Mouse (Mus musculus) megakaryocyte-erythroid progenitor cell, adult 5-6 weeks (primary cell): ENCODE data around the gene Ptgfrn. TPM values are rescaled to one million over a fixed set of nuclear protein-coding genes. Genes with fewer than 3 reads are reported as not detected.

Source experiments
- ATAC-seq: replicated peaks from 2 replicates; pipeline ENCODE4 v1.8.0; 2016; ENCODE audit warnings: mild to moderate bottlenecking, inconsistent platforms; ENCODE audit not compliant: severe bottlenecking, poor library complexity, low FRiP score, low TSS enrichment
- total RNA-seq, 2 experiments: library from RNA; stranded (forward) in 1 of 2; stranded (reverse) in 1 of 2; fragments of 200-1000, 215-1000 nt in 1 of 2; fragments of >200 nt in 1 of 2; fragmentation: Nextera tagmentation in 1 of 2; gene quantifications; 2 replicates each; pipeline ENCODE4 v1.2.3; 2014 to 2017

Gene Ptgfrn
- total RNA-seq, 2 experiments from 2014 or later = not detected

GRCm38 (mm10) chr3:101055216-101055615, 54.9 kb downstream of the Ptgfrn start:
- no peak for ATAC-seq

DNA sequence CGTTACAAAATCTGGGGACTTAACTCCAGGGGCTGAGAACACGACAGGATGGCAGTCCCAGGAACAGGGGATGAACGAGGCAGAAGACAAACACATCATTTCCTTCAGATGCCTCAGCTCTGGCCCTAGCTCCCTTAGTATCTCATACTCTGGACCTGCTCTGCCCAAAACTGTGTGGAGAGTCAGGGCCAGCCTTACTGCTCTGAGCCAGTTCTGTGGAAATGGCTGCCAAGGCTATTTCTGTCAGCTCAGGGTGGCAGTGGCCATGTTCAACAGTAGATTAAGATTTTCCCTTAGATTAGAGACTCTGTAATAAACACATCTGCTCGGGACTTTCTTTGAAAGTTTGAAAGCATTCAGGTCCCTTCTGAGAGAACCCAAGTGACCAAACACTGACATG, 58.5 kb downstream of the Ptgfrn start:
- ATAC-seq = no peak

- ATAC-seq = no peak
Measured at GRCm38 (mm10) chr3:101049997-101050396, 60.1 kb downstream of the Ptgfrn start.

- ATAC-seq = no peak
Measured at GRCm38 (mm10) chr3:101048781-101049180, 61.3 kb downstream of the Ptgfrn start.

GRCm38 (mm10) chr3:101047586-101048275, 62.3 kb downstream of the Ptgfrn start:
- ATAC-seq = no peak

GRCm38 (mm10) chr3:101045431-101045830, 64.6 kb downstream of the Ptgfrn start:
- no peak for ATAC-seq

DNA sequence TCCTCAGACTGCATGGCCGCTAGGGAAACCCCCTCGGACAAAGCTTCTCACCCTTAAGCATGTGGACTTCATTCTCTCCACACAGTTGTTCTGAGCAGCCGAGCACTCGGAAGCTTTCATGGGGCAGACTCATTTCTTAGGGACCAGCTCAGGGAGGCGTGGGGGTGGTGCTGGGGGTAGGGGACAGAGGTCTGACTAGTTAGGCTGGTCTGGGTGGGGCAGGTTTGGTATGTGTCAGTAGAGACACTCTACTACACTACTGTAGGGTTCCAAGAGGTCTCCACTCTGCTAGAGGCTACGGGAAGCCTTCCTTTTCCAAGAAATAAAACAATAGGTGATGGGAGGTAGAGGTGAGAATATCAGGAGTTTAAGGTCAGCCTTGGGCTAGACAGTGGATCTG, 65.4 kb downstream of the Ptgfrn start:
- ATAC-seq = no peak

- ATAC-seq = no peak
Measured at GRCm38 (mm10) chr3:101041997-101042396, 68.1 kb downstream of the Ptgfrn start.

GRCm38 (mm10) chr3:101037984-101038545, 72.0 kb downstream of the Ptgfrn start:
- no peak for ATAC-seq

GRCm38 (mm10) chr3:101036001-101036400, 74.1 kb downstream of the Ptgfrn start:
- ATAC-seq = no peak

DNA sequence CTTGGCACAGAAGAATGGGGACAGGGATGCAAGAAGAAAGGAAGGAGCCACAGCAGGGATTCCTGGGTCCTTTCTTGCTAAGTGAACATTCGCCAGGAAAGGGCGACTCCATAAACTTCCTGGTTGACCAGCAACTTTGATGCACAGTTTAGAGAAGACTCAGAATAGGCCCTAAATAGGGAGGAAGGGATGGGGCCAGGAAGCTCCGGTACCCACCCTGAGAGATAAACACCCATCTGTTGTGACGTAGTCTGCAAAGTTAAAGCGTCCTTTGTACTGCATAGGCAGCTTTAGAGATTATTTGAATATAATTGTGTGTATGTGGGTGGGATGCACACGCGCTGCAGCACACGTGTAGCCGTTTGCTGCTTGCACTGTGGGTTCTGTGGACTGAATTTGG, 75.6 kb downstream of the Ptgfrn start:
- ATAC-seq = no peak

GRCm38 (mm10) chr3:101033644-101034043, 76.4 kb downstream of the Ptgfrn start:
- ATAC-seq = no peak

GRCm38 (mm10) chr3:101031456-101032142, 78.5 kb downstream of the Ptgfrn start:
- ATAC-seq = no peak

- no peak for ATAC-seq
Measured at GRCm38 (mm10) chr3:101030630-101031029, 79.4 kb downstream of the Ptgfrn start.

GRCm38 (mm10) chr3:101029339-101029738, 80.7 kb downstream of the Ptgfrn start, which contains the start of gene Cd101:
Cd101 (minus strand) TSS chr3:101029556.
- no peak for ATAC-seq

DNA sequence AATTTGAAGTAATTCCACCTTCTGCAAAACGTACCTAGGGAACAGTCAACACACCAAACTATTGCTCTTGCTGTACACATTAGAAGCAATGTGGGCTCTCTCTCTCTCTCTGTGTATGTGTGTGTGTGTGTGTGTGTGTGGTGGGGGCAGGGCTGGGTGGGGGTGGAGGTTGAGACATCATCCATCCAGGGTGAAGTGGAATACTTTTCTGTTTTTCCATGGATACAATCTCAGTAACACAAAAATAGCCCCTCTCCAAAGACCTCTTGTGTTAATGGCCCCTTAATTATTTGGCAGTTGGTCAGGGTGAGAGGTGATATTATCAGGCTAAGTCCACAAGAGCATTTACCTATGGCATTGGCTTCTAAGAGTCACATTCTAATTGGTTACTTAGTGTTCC, 83.3 kb downstream of the Ptgfrn start:
- no peak for ATAC-seq

- ATAC-seq = no peak
Measured at GRCm38 (mm10) chr3:101022967-101023366, 87.1 kb downstream of the Ptgfrn start.

DNA sequence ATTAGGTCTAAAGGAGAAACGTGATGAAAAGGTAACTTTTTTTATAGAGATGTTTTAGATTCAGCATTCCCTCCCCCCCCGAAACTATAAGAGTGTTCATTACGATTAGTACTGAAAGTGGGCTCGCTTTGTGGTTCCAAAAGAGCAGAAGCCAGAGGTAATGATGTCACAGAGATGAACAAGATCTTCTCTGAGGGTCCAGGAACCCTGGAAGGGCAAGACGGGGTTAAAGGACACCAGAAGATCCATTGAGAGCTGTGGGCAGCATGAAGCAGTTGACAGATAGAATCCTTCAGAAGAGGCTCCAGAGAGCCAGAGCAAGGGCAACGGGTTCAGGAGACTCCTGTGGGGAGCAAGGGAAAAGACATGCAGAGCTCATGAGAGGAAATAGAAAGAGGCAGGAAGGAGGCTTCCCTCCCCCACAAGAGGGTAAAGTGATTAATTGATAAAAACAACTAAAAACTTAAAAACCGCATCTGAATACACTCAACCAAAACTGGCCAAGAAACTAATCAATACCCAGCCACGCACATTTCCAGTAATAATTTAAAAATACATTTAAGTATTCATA, 88.5 kb downstream of the Ptgfrn start:
- no peak for ATAC-seq

DNA sequence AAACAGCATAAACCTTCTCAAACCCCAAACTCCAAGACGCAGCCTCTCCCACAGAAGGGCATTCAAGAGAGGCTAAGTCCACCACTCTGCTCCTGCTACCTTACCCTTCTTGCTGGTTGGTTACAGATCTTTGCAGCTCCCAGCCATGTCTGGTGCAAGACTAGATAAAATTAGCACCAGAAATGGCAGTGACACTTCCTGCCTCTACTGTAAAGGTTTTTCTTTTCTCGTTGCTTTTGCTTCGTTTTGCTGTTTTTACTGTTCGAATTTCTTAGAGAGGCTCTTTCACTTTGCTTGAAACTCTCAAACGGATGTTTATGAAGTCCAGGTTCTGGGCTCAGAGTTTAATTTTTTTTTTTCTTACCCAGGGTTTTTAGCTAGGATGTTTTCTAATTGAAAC, 89.0 kb downstream of the Ptgfrn start:
- no peak for ATAC-seq

DNA sequence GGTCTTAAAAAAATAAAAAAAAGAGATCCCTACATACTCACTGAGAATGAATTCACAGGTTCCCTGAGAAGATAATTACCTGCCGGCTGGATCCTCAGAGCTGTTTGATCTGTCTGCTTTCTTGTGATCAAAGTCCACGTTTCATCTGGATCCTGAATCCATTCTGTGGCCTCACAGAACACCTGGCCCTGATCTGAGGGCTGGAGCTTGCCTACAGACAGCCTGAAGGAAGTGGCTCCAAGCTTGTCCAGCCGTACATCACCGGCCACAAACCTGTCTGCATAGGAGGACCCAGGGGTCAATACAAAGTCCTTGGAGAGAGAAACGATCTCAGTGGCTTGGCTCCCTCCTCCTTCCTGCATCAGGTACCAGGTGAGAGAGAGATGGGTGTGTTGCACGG, 91.6 kb downstream of the Ptgfrn start:
- no peak for ATAC-seq
